Mouse (Mus musculus) G1E (cell line): Measurements from ENCODE around the gene Igfbp1. TPM values are rescaled to one million over a fixed set of nuclear protein-coding genes. Genes with fewer than 3 reads are reported as not detected.

ENCODE experiments used
- ATAC-seq: 2 replicates; pipeline ENCODE4 v1.8.0; 2016; ENCODE audit warnings: mild to moderate bottlenecking; ENCODE audit not compliant: insufficient number of reproducible peaks, poor library complexity, low FRiP score, severe bottlenecking; ENCODE audit errors: extremely low read depth
- DNase-seq: peaks from one replicate; pipeline ENCODE4 v3.0.0; 2012; ENCODE audit warnings: low spot score
- H3K27me3 ChIP-seq: 2 replicates; pipeline ENCODE4 v1.6.1; 2012; ENCODE audit warnings: mild to moderate bottlenecking, low read length, inconsistent platforms; ENCODE audit not compliant: insufficient read depth
- H3K36me3 ChIP-seq: replicated peaks from 2 replicates; pipeline ENCODE3; 2012; ENCODE audit warnings: mild to moderate bottlenecking, inconsistent platforms
- H3K4me1 ChIP-seq: 2 replicates; pipeline ENCODE4 v1.6.1; 2012; ENCODE audit warnings: low read depth, low read length, inconsistent platforms, mixed read lengths; ENCODE audit not compliant: insufficient read depth
- H3K4me3 ChIP-seq: 2 replicates; pipeline ENCODE4 v1.5.1; 2012; ENCODE audit warnings: low read depth, mild to moderate bottlenecking, inconsistent platforms, low read length, moderate library complexity, mixed read lengths
- H3K9me3 ChIP-seq: replicated peaks from 2 replicates; pipeline ENCODE4 v1.6.1; 2012; ENCODE audit warnings: inconsistent platforms
- CTCF ChIP-seq: IDR thresholded peaks from 2 replicates; pipeline ENCODE4 v1.5.1; 2012; ENCODE audit warnings: low read depth, low read length, inconsistent platforms, mixed read lengths
- GATA1 ChIP-seq: IDR thresholded peaks from 2 replicates; pipeline ENCODE4 v1.6.1; 2012; ENCODE audit warnings: borderline replicate concordance, low read length, inconsistent platforms, mixed read lengths
- GATA2 ChIP-seq: IDR thresholded peaks from 2 replicates; pipeline ENCODE4 v1.6.1; 2012; ENCODE audit warnings: low read depth, low read length, inconsistent platforms, borderline replicate concordance
- POLR2AphosphoS5 ChIP-seq: IDR thresholded peaks from 2 replicates; pipeline ENCODE4 v1.6.1; 2012; ENCODE audit warnings: low read depth, low read length, inconsistent platforms; ENCODE audit not compliant: insufficient replicate concordance
- TAL1 ChIP-seq: conservative IDR thresholded peaks from 2 replicates; pipeline ENCODE4 v1.6.1; 2012; ENCODE audit warnings: low read depth, low read length, inconsistent platforms, mixed read lengths
- polyA plus RNA-seq: library from polyadenylated mRNA; stranded (reverse); fragments of >175 nt; gene quantifications from 2 replicates; pipeline ENCODE4 v1.2.3, GENCODE M21; 2012
- total RNA-seq, 2 experiments: library from RNA; stranded (forward) in 1 of 2; stranded (reverse) in 1 of 2; fragments of 200-1000 nt in 1 of 2; fragments of >200 nt in 1 of 2; fragmentation: Nextera tagmentation in 1 of 2; gene quantifications; 2 replicates each; pipeline ENCODE4 v1.2.3; 2014 to 2017

The Igfbp1 gene
- total and polyA plus RNA-seq, 3 experiments = 0.27 TPM; not detected in 2

DNA sequence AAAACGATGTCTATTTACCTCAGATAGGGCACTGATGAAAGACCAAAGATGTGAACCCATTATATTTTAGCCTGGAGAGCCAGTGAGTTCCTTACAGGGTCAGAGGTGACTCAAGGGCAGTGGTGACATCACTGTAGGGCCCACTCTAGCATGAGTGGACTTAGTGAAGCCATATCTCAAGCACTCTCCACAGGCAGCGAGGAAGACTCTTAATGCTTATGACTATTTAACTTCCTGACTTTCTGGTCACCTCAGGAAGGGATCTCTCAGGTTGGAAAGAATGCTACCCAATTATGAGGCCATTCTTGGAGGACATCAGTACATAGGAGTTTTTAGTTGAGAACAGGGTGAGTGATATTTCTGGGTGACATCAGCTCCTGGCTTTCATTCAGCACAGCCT, 35.8 kb downstream of the Igfbp1 start:
- DNase-seq (no peak), ATAC-seq (no peak)
- Histone ChIP-seq H3K9me3 (peaks cover 3% of the 10 kb centered on the region; the same call in 1 of the 2 replicates), H3K4me3 (no peak overlapping the region), H3K27me3 (no peaks in the 10 kb centered on the region), H3K4me1 (no peaks in the 10 kb centered on the region), H3K36me3 (no peaks in the 10 kb centered on the region)
- TF ChIP-seq CTCF (no peak), POLR2AphosphoS5 (no peak), TAL1 (no peak), GATA1 (no peak), GATA2 (no peak)

- Histone ChIP-seq H3K36me3 (no peaks in the 10 kb centered on the region), H3K27me3 (no peaks in the 10 kb centered on the region), H3K4me1 (no peaks in the 10 kb centered on the region), H3K4me3 (no peak overlapping the region), H3K9me3 (peaks cover 3% of the 10 kb centered on the region; the same call in 1 of the 2 replicates)
- DNase-seq (no peak), ATAC-seq (no peak)
- TF ChIP-seq POLR2AphosphoS5 (no peak), TAL1 (no peak), GATA2 (no peak), CTCF (no peak), GATA1 (no peak)
Observed at GRCm38 (mm10) chr11:7234436-7234835, 36.9 kb downstream of the Igfbp1 start.

DNA sequence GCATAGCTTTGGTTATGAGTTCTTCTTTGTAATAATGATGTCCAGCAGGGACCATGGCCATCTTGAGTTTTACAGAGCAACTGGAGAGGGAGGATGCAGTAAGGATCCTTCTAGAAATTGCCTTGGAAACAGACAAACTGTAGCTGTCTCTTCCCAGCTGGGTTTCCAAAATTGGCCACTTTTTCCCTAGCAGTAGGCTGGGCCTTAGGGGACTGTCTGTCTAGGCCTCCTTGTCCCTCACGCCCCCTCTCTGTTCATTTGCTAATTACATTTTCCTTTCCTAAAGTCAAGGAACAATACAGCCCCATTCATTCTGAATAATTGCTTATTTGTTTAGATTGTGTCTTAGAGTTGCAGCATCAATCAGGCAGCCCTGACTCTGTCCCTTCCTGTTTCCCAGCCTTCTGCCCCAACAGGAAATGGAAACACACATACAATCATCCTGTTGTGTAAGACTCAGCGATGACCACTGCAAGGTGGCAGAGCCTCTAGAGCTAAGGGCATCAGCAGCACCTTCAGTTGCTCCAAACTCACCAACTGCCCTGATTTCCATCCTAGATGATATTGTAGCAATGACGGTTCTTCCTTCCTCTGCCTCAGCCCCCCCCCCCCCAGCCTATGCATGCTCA, 37.5 kb downstream of the Igfbp1 start:
- ATAC-seq (no peak), DNase-seq (no peak)
- no peaks in the 10 kb centered on the region for H3K27me3 ChIP-seq
- H3K4me3 ChIP-seq = no peak overlapping the region
- TF ChIP-seq GATA1 (no peak), TAL1 (no peak), POLR2AphosphoS5 (no peak), CTCF (no peak), GATA2 (no peak)
- no peaks in the 10 kb centered on the region for H3K36me3 ChIP-seq
- no peaks in the 10 kb centered on the region for H3K4me1 ChIP-seq
- peaks cover 3% of the 10 kb centered on the region; the same call in 1 of the 2 replicates for H3K9me3 ChIP-seq

DNA sequence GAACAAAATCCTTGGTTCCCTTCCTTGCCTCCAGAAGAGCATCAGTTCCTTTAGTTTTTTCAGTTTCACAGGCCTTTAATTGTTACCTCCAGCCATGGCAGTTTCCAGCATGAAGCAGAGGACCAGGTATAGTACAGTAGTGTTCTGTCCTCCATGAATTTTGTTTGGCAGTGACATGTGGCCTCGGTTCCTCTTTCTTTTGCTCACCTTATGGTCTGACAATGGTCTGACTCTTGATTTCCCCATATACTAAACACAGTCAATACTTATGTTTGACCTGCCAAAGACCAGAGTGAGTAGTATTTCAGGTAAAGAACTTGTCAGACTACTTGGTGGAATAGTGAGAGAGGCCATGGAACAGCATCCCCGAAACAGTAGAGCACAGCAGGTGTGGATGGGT, 39.2 kb downstream of the Igfbp1 start:
- TF ChIP-seq GATA1 = no peak
- TF ChIP-seq CTCF = no peak
- TF ChIP-seq TAL1 = no peak
- no peak for TF ChIP-seq POLR2AphosphoS5
- TF ChIP-seq GATA2 = no peak
- H3K9me3 ChIP-seq = peaks cover 3% of the 10 kb centered on the region; the same call in 1 of the 2 replicates
- DNase-seq (no peak), ATAC-seq (no peak)
- no peaks in the 10 kb centered on the region for H3K27me3 ChIP-seq
- H3K4me3 ChIP-seq = no peak overlapping the region
- H3K4me1 ChIP-seq = no peaks in the 10 kb centered on the region
- H3K36me3 ChIP-seq = no peaks in the 10 kb centered on the region

GRCm38 (mm10) chr11:7237712-7238111, 40.1 kb downstream of the Igfbp1 start:
- Histone ChIP-seq H3K4me3 (no peak overlapping the region), H3K9me3 (no peaks in the 10 kb centered on the region), H3K4me1 (no peaks in the 10 kb centered on the region), H3K27me3 (no peaks in the 10 kb centered on the region), H3K36me3 (no peaks in the 10 kb centered on the region)
- ATAC-seq = no peak
- no peak for TF ChIP-seq TAL1
- no peak for TF ChIP-seq POLR2AphosphoS5
- no peak for TF ChIP-seq GATA1
- no peak for TF ChIP-seq CTCF
- no peak for TF ChIP-seq GATA2
- no peak for DNase-seq

GRCm38 (mm10) chr11:7238546-7238945, 41.0 kb downstream of the Igfbp1 start:
- no peak for TF ChIP-seq CTCF
- no peak for TF ChIP-seq POLR2AphosphoS5
- no peak for TF ChIP-seq TAL1
- TF ChIP-seq GATA1 = no peak
- TF ChIP-seq GATA2 = no peak
- no peaks in the 10 kb centered on the region for H3K4me1 ChIP-seq
- H3K36me3 ChIP-seq = no peaks in the 10 kb centered on the region
- H3K4me3 ChIP-seq = no peak overlapping the region
- H3K9me3 ChIP-seq = no peaks in the 10 kb centered on the region
- no peaks in the 10 kb centered on the region for H3K27me3 ChIP-seq
- no peak for DNase-seq
- no peak for ATAC-seq
